Mouse (Mus musculus) midbrain, embryonic 13.5 days (tissue): Measurements from ENCODE around the gene Olfr209. TPM values are rescaled to one million over a fixed set of nuclear protein-coding genes. Genes with fewer than 3 reads are reported as not detected.

Source experiments
- ATAC-seq: fragments of 200-750 bp; cut with Nextera tagmentation; 2 replicates; pipeline ENCODE4 v1.8.0; 2017; ENCODE audit warnings: mild to moderate bottlenecking, moderate TSS enrichment, moderate library complexity
- H3K27ac ChIP-seq: fragments of 300-500 bp; sonication (generic); 2 replicates; pipeline ENCODE4 v1.5.1; 2015; ENCODE audit warnings: inconsistent platforms, mild to moderate bottlenecking, moderate library complexity
- H3K27me3 ChIP-seq: fragments of 300-500 bp; sonication (generic); 2 replicates; pipeline ENCODE4 v1.6.1; 2015; ENCODE audit warnings: mild to moderate bottlenecking, inconsistent platforms
- H3K36me3 ChIP-seq: fragments of 300-500 bp; sonication (generic); 2 replicates; pipeline ENCODE4 v1.6.1; 2015; ENCODE audit warnings: mild to moderate bottlenecking, inconsistent platforms
- H3K4me1 ChIP-seq: fragments of 300-500 bp; sonication (generic); replicated peaks from 2 replicates; pipeline ENCODE4 v1.6.1; 2015; ENCODE audit warnings: inconsistent platforms
- H3K4me2 ChIP-seq: fragments of 300-500 bp; sonication (generic); replicated peaks from 2 replicates; pipeline ENCODE4 v1.6.1; 2015; ENCODE audit warnings: moderate library complexity, mild to moderate bottlenecking, inconsistent platforms
- H3K4me3 ChIP-seq: fragments of 300-500 bp; sonication (generic); replicated peaks from 2 replicates; pipeline ENCODE4 v1.5.1; 2015; ENCODE audit warnings: mild to moderate bottlenecking, inconsistent platforms
- H3K9ac ChIP-seq: fragments of 300-500 bp; sonication (generic); replicated peaks from 2 replicates; pipeline ENCODE4 v1.6.1; 2015; ENCODE audit warnings: mild to moderate bottlenecking, inconsistent platforms
- H3K9me3 ChIP-seq: fragments of 300-500 bp; sonication (generic); 2 replicates; pipeline ENCODE4 v1.6.1; 2016; ENCODE audit warnings: mild to moderate bottlenecking, inconsistent platforms
- polyA plus RNA-seq: library from polyadenylated mRNA; unstranded; fragments of >200 nt; fragmentation: Nextera tagmentation; extraction: Ambion mirVana; gene quantifications from 2 replicates; pipeline ENCODE4 v1.2.1, GENCODE M21; 2015

Olfr209 gene
- polyA plus RNA-seq, 1 experiment from 2014 or later, result not detected

- ATAC-seq, result no peak
- H3K9ac ChIP-seq, result no peak within 1 kb of the TSS
These were observed 45.6 kb downstream of the Olfr209 start, which contains the start of gene Olfr204 for GRCm38 (mm10) chr16:59318148-59318547. TSS of gene Olfr204 (minus strand) at chr16:59318248.

More at GRCm38 (mm10) chr16:59318148-59318547, 45.6 kb downstream of the Olfr209 start, which contains the start of gene Olfr204:
- no peaks in the 10 kb centered on the region for H3K9me3 ChIP-seq
- no peak within 1 kb of the TSS for H3K4me3 ChIP-seq
- no peak within 1 kb of the TSS for H3K4me2 ChIP-seq
- H3K27me3 ChIP-seq, result no peaks in the 10 kb centered on the region
- H3K4me1 ChIP-seq, result no peaks in the 10 kb centered on the region
- H3K36me3 ChIP-seq, result no peaks in the 10 kb centered on the region
- H3K27ac ChIP-seq, result no peak within 1 kb of the TSS

Other genes starting within 250 kb of the Olfr209 start
- gene Olfr194, start 242.9 kb downstream of the Olfr209 start, polyA plus RNA-seq, result not detected in 2 replicates
- gene Olfr195, start 216.9 kb downstream of the Olfr209 start, polyA plus RNA-seq, result not detected in 2 replicates
- not detected in 2 replicates for gene Olfr196, start 193.5 kb downstream of the Olfr209 start, polyA plus RNA-seq
- not detected in 2 replicates for gene Olfr198, start 160.5 kb downstream of the Olfr209 start, polyA plus RNA-seq
- not detected in 2 replicates for gene Olfr199, start 144.2 kb downstream of the Olfr209 start, polyA plus RNA-seq
- not detected in 2 replicates for gene Olfr201, start 91.4 kb downstream of the Olfr209 start, polyA plus RNA-seq
- gene Olfr202, start 77.2 kb downstream of the Olfr209 start, polyA plus RNA-seq, result not detected in 2 replicates
- not detected in 2 replicates for gene Olfr203, start 65.1 kb downstream of the Olfr209 start, polyA plus RNA-seq
- gene Olfr204, start 45.7 kb downstream of the Olfr209 start, polyA plus RNA-seq, result not detected in 2 replicates
- not detected in 2 replicates for gene Olfr205, start 32.9 kb downstream of the Olfr209 start, polyA plus RNA-seq
- not detected in 2 replicates for gene Olfr206, start 14.7 kb downstream of the Olfr209 start, polyA plus RNA-seq
- gene Gabrr3, start 43.3 kb upstream of the Olfr209 start, polyA plus RNA-seq, result 0.12 and 0.30 TPM in 2 replicates
- 11.5 TPM in 2 replicates for gene Riox2, start 107.8 kb upstream of the Olfr209 start, polyA plus RNA-seq
- 2.1 and 2.6 TPM in 2 replicates for gene Crybg3, start 237.0 kb upstream of the Olfr209 start, polyA plus RNA-seq